Mouse (Mus musculus) C2C12 (cell line): ENCODE measurements around the gene Usp7. TPM values are rescaled to one million over a fixed set of nuclear protein-coding genes. Genes with fewer than 3 reads are reported as not detected.

Experiments used
- H3K27me3 ChIP-seq: one replicate; pipeline ENCODE4 v1.6.1; 2011; ENCODE audit not compliant: control insufficient read depth, insufficient read depth, insufficient read length
- H3K36me3 ChIP-seq: one replicate; pipeline ENCODE4 v1.6.1; 2011; ENCODE audit not compliant: control insufficient read depth, insufficient read depth
- H3K4me3 ChIP-seq: one replicate; pipeline ENCODE4 v1.5.1; 2011; ENCODE audit warnings: mild to moderate bottlenecking, control low read depth; ENCODE audit not compliant: poor library complexity, insufficient read depth, severe bottlenecking
- H3K79me2 ChIP-seq: one replicate; pipeline ENCODE4 v1.6.1; 2011; ENCODE audit not compliant: control insufficient read depth, insufficient read depth
- H3K79me3 ChIP-seq: one replicate; pipeline ENCODE4 v1.6.1; 2011; ENCODE audit warnings: low read depth, control low read depth
- H3ac ChIP-seq: one replicate; pipeline ENCODE3; 2011; ENCODE audit warnings: low read depth; ENCODE audit not compliant: control insufficient read depth, insufficient read length
- CEBPB ChIP-seq: IDR thresholded peaks from one replicate; pipeline ENCODE4 v1.6.1; 2011; ENCODE audit warnings: low read depth, mild to moderate bottlenecking, control low read depth, moderate library complexity
- CTCF ChIP-seq: IDR thresholded peaks from one replicate; pipeline ENCODE4 v1.5.1; 2011; ENCODE audit not compliant: control insufficient read depth, insufficient read depth, insufficient read length
- FOSL1 ChIP-seq: IDR thresholded peaks from one replicate; pipeline ENCODE4 v1.8.0; 2011; ENCODE audit warnings: mild to moderate bottlenecking, low read length; ENCODE audit not compliant: poor library complexity, insufficient read depth, severe bottlenecking
- MAX ChIP-seq: IDR thresholded peaks from one replicate; pipeline ENCODE4 v1.6.1; 2011; ENCODE audit warnings: mild to moderate bottlenecking, control low read depth
- MYOD1 ChIP-seq: IDR thresholded peaks from one replicate; pipeline ENCODE4 v1.6.1; 2011; ENCODE audit warnings: low read depth; ENCODE audit not compliant: control insufficient read depth, insufficient read length
- MYOG ChIP-seq: IDR thresholded peaks from one replicate; pipeline ENCODE4 v1.6.1; 2011; ENCODE audit not compliant: control insufficient read depth, insufficient read length; ENCODE audit errors: extremely low read depth
- USF1 ChIP-seq: IDR thresholded peaks from one replicate; pipeline ENCODE4 v1.6.1; 2011; ENCODE audit warnings: low read depth, mild to moderate bottlenecking, control low read depth, moderate library complexity
- polyA plus RNA-seq: library from polyadenylated mRNA; unstranded; fragments of >200 nt; fragmentation: generic; extraction: Trizol; gene quantifications from one replicate; pipeline ENCODE4 v1.2.1, GENCODE M21; 2012; ENCODE audit warnings: missing spikeins

Usp7 gene
- polyA plus RNA-seq, 1 experiment = 28.2 TPM

- H3K27me3 ChIP-seq = no peaks in the 10 kb centered on the region
- TF ChIP-seq FOSL1 (no peak), MAX (no peak), CTCF (peak; percentile 57), CEBPB (no peak), MYOD1 (no peak), USF1 (no peak)
- H3K79me3 ChIP-seq = peaks cover 20% of the 10 kb centered on the region
- H3ac ChIP-seq = peak overlapping the region; percentile 1
- peaks cover 22% of the 10 kb centered on the region for H3K79me2 ChIP-seq
- no peak overlapping the region for H3K4me3 ChIP-seq
- peaks cover 4% of the 10 kb centered on the region for H3K36me3 ChIP-seq
Measured at GRCm38 (mm10) chr16:8674165-8674564, 117.9 kb downstream of the Usp7 start.

GRCm38 (mm10) chr16:8673343-8673742 is 118.8 kb downstream of the Usp7 start:
- Histone ChIP-seq H3K79me3 (peaks cover 27% of the 10 kb centered on the region), H3K79me2 (peaks cover 31% of the 10 kb centered on the region), H3ac (no peak overlapping the region), H3K36me3 (peaks cover 6% of the 10 kb centered on the region), H3K27me3 (no peaks in the 10 kb centered on the region), H3K4me3 (no peak overlapping the region)
- TF ChIP-seq MYOG (no peak), MAX (no peak)

DNA sequence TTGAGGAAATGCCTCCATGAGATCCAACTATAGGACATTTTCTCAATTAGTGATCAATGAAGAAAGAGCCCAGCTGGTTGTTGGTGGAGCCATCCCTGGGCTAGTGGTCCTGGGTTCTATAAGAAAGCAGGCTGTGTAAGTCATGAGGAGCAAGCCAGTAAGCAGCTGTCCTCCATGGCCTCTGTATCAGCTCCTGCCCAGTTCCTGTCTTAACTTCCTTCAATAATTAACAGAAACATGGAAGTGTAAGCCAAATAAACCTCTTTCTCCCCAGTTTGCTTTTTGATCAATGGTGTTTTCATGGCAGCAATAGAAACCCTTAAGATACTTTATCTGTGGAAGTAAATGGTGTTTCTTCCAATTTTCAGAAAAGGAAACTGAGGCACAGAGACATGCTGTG is 119.3 kb downstream of the Usp7 start:
- Histone ChIP-seq H3K27me3 (no peaks in the 10 kb centered on the region), H3K36me3 (peaks cover 11% of the 10 kb centered on the region), H3K79me3 (peaks cover 33% of the 10 kb centered on the region), H3K4me3 (no peak overlapping the region), H3K79me2 (peaks cover 36% of the 10 kb centered on the region), H3ac (no peak overlapping the region)
- TF ChIP-seq MYOG (no peak), FOSL1 (no peak), CTCF (no peak), MYOD1 (no peak), CEBPB (no peak), USF1 (no peak), MAX (no peak)

DNA sequence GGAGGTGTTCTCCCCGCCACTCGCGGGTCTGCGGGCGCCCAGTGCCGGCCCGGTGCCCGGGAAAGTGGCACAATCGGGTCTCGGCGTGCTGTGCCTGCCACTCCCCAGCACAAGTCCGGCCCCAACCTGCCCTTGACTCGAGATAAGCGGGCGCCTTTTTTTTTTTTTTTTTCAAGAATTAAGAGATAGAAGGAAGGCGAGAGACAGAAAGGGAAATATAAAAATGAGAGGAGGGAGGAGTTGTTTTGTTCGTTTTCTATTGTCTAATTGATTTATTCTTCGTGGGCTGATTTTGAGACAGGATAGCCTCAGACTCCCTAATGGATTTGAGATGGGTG is 119.8 kb downstream of the Usp7 start:
- TF ChIP-seq MAX (no peak), FOSL1 (no peak)
- Histone ChIP-seq H3K79me3 (peaks cover 36% of the 10 kb centered on the region), H3ac (peak overlapping the region; percentile 62), H3K27me3 (no peaks in the 10 kb centered on the region), H3K4me3 (peak overlapping the region; percentile 56), H3K36me3 (peaks cover 11% of the 10 kb centered on the region), H3K79me2 (peaks cover 41% of the 10 kb centered on the region)

GRCm38 (mm10) chr16:8671551-8672349 is 120.4 kb downstream of the Usp7 start, which contains the start of gene Carhsp1:
TSS of gene Carhsp1 (minus strand) at chr16:8672155.
- peak within 1 kb of the TSS; percentile 62 for H3ac ChIP-seq
- peaks cover 39% of the 10 kb centered on the region for H3K79me3 ChIP-seq
- H3K36me3 ChIP-seq = peaks cover 11% of the 10 kb centered on the region
- peaks cover 47% of the 10 kb centered on the region for H3K79me2 ChIP-seq
- H3K27me3 ChIP-seq = no peaks in the 10 kb centered on the region
- H3K4me3 ChIP-seq = peak within 1 kb of the TSS; percentile 56
- TF ChIP-seq MYOD1 = peak; percentile 48
- no peak for TF ChIP-seq FOSL1
- peak; percentile 66 for TF ChIP-seq MAX

GRCm38 (mm10) chr16:8670041-8671035 is 121.8 kb downstream of the Usp7 start:
- peak overlapping the region; percentile 62 for H3ac ChIP-seq

More at GRCm38 (mm10) chr16:8670041-8671035, 121.8 kb downstream of the Usp7 start:
- TF ChIP-seq CTCF (no peak), FOSL1 (no peak), MAX (no peak), CEBPB (no peak), MYOD1 (no peak), MYOG (no peak), USF1 (no peak)
- H3K79me2 ChIP-seq = peaks cover 61% of the 10 kb centered on the region
- H3K27me3 ChIP-seq = no peaks in the 10 kb centered on the region
- peaks cover 17% of the 10 kb centered on the region for H3K36me3 ChIP-seq
- H3K4me3 ChIP-seq = peak overlapping the region; percentile 56
- peaks cover 53% of the 10 kb centered on the region for H3K79me3 ChIP-seq
